Mouse (Mus musculus): ENCODE data around the gene Pip4p1. TPM values are rescaled to one million over a fixed set of nuclear protein-coding genes. Genes with fewer than 3 reads are reported as not detected.
"Not testable (repeated sequence)": the region's sequence is repeated elsewhere in the genome, so short reads cannot be mapped to it uniquely, and the experiment has no call there.

Gene Pip4p1
- polyA plus RNA-seq, 1 experiment from 2014 or later: 38.3 TPM

GRCm38 (mm10) chr14:50970822-50971221, 40.2 kb upstream of the Pip4p1 start:
- no peak overlapping the region for H3K27ac ChIP-seq (replicated peaks)
- WGBS: 60% methylated on average over 1 of the region's 1 CpGs
- H3K4me1 ChIP-seq (replicated peaks; ENCODE audit: control insufficient read depth, insufficient read depth): no peaks in the 10 kb centered on the region
- no peaks in the 10 kb centered on the region for H3K27me3 ChIP-seq (ENCODE audit: control insufficient read depth, insufficient read depth, low read length)
- H3K4me2 ChIP-seq (replicated peaks; ENCODE audit: low read depth): no peak overlapping the region
- no peak for ATAC-seq (ENCODE audit: low FRiP score, low TSS enrichment)
- no peaks in the 10 kb centered on the region for H3K36me3 ChIP-seq (ENCODE audit: control insufficient read depth, insufficient read depth, low read length)
- DNase-seq (ENCODE audit: low spot score): no peak
- H3K9ac ChIP-seq (ENCODE audit: low read length): no peak overlapping the region
- H3K4me3 ChIP-seq (ENCODE audit: low read depth, low read length): no peak overlapping the region
- no peak for TF ChIP-seq CTCF (IDR thresholded peaks at IDR 0.05; ENCODE audit: low read depth)
- TF ChIP-seq EP300 (optimal IDR thresholded peaks at IDR 0.05): no peak
- no peaks in the 10 kb centered on the region for H3K9me3 ChIP-seq (ENCODE audit: control insufficient read depth, low read length)

DNA sequence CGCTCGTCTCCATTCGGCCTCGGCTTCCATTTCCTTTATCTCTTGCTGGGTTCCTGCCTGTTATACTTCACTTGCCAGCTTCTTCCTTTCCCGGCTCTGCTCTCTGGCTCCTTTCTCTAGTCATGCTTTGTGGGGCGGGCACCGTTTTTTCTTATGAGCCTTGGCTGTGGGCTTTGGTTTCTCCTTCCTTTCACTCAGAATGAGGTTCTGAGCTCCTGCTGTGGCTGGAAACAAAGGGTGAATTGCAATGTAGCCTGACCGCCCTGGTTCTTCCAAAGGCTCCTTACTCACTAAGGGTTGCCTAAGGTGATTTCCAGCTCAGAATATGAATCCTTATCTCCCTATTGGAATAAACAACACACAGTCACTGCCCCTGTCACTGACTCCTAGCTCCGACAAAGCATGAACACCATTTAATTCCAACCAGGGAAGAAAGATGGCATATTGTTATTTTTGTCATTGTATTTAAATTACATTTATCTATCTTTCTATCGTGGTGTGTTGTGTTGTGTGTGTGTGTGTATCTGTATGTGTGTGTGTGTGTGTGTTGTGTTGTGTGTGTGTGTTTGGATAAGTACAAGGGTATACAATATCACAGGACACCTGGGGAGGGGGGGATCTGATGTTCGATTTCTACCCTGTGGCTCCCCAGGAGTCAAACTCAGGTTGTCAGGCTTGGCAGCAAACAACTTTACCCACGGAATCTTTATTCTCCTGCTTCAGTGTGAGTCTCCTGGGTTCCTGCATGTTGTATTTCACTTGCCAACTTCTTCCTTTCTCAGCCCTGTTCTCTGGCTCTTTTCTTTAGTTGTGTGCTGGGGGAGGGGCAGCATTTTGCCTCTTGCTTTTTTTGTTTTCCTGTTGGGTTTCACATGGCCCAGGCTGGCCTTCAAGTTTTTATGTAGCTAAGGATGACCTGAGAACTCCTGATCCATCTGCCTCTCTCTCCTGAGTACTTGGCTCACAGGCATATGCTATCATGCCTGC, 39.2 kb upstream of the Pip4p1 start:
- DNase-seq (ENCODE audit: low spot score): no peak
- Histone ChIP-seq H3K9me3 (ENCODE audit: control insufficient read depth, low read length) (no peaks in the 10 kb centered on the region), H3K4me2 (replicated peaks; ENCODE audit: low read depth) (no peak overlapping the region), H3K4me1 (replicated peaks; ENCODE audit: control insufficient read depth, insufficient read depth) (no peaks in the 10 kb centered on the region), H3K9ac (ENCODE audit: low read length) (no peak overlapping the region), H3K36me3 (ENCODE audit: control insufficient read depth, insufficient read depth, low read length) (no peaks in the 10 kb centered on the region), H3K4me3 (ENCODE audit: low read depth, low read length) (no peak overlapping the region), H3K27me3 (ENCODE audit: control insufficient read depth, insufficient read depth, low read length) (no peaks in the 10 kb centered on the region), H3K27ac (replicated peaks) (no peak overlapping the region)
- ATAC-seq (ENCODE audit: low FRiP score, low TSS enrichment): no peak
- TF ChIP-seq EP300 (optimal IDR thresholded peaks at IDR 0.05) (no peak), CTCF (IDR thresholded peaks at IDR 0.05; ENCODE audit: low read depth) (no peak)
- WGBS: 40% methylated on average over 12 of the region's 12 CpGs

DNA sequence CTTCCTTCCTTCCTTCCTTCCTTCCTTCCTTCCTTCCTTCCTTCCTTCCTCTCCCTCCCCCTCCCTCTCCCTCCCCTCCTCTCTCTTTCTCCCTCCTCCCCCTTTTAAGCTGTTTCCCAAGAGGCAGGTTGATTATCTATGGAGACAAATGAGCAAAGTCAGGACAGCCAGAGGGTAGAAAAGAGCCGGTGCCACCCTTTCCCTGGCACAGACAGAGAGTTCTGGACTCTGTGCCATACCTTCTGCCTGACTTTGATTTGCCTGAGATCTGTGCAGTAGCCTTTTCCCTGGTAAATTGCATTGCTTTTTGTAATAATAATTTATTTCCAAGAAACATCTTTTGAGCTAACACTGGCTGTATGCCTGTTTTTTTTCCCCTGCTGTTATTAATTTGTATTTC, 38.4 kb upstream of the Pip4p1 start:
- no peaks in the 10 kb centered on the region for H3K27me3 ChIP-seq (ENCODE audit: control insufficient read depth, insufficient read depth, low read length)
- no peak overlapping the region for H3K4me2 ChIP-seq (replicated peaks; ENCODE audit: low read depth)
- 18% methylated on average over 1 of the region's 1 CpGs for WGBS
- no peak overlapping the region for H3K27ac ChIP-seq (replicated peaks)
- no peak overlapping the region for H3K4me3 ChIP-seq (ENCODE audit: low read depth, low read length)
- H3K36me3 ChIP-seq (ENCODE audit: control insufficient read depth, insufficient read depth, low read length): no peaks in the 10 kb centered on the region
- DNase-seq (ENCODE audit: low spot score) (no peak), ATAC-seq (ENCODE audit: low FRiP score, low TSS enrichment) (no peak)
- no peaks in the 10 kb centered on the region for H3K4me1 ChIP-seq (replicated peaks; ENCODE audit: control insufficient read depth, insufficient read depth)
- no peak for TF ChIP-seq EP300 (optimal IDR thresholded peaks at IDR 0.05)
- no peak for TF ChIP-seq CTCF (IDR thresholded peaks at IDR 0.05; ENCODE audit: low read depth)
- H3K9me3 ChIP-seq (ENCODE audit: control insufficient read depth, low read length): no peaks in the 10 kb centered on the region
- H3K9ac ChIP-seq (ENCODE audit: low read length): no peak overlapping the region

DNA sequence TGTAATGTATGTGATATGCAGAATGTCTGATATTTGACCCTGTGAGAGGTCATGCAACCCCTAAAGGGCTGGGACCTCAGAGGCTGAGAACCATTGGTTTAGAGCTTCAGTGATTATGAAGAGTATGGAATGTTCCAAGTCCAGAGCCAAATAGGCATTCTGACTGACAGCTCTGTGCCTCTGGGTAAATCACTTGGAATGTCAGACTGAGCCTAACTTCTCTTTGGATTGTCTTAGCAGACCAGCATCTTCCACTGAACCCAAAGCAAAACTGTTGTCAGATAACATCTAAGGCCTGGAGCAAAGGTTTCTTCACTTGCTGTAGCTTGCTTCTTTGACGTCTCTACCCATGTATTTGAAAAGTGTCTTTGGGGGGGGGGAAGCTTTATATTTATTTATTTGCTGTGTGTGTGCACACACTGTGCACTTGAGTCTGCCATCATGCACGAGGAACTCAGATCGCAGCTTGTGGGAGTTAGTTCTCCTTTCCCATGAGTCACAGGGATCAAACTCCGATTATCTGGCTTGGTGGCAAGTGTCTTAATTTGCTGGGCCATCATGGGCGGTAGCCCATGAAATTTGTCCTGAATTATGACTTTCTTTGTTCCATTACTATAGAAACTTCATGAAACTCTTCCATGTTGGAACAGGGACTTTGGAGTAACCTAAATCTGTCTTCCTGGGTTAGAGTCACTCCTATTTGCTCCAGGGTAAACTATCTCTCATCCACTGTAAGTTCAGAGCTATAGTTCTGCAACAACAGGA, 37.7 kb upstream of the Pip4p1 start:
- TF ChIP-seq EP300 (optimal IDR thresholded peaks at IDR 0.05) (no peak), CTCF (IDR thresholded peaks at IDR 0.05; ENCODE audit: low read depth) (no peak)
- Histone ChIP-seq H3K4me2 (replicated peaks; ENCODE audit: low read depth) (no peak overlapping the region), H3K9me3 (ENCODE audit: control insufficient read depth, low read length) (no peaks in the 10 kb centered on the region), H3K9ac (ENCODE audit: low read length) (no peak overlapping the region), H3K27me3 (ENCODE audit: control insufficient read depth, insufficient read depth, low read length) (no peaks in the 10 kb centered on the region), H3K36me3 (ENCODE audit: control insufficient read depth, insufficient read depth, low read length) (no peaks in the 10 kb centered on the region), H3K4me1 (replicated peaks; ENCODE audit: control insufficient read depth, insufficient read depth) (no peaks in the 10 kb centered on the region), H3K4me3 (ENCODE audit: low read depth, low read length) (no peak overlapping the region), H3K27ac (replicated peaks) (no peak overlapping the region)
- WGBS: 86% methylated on average over 5 of the region's 5 CpGs
- ATAC-seq (ENCODE audit: low FRiP score, low TSS enrichment) (no peak), DNase-seq (ENCODE audit: low spot score) (no peak)

- H3K27me3 ChIP-seq (ENCODE audit: control insufficient read depth, insufficient read depth, low read length); H3K4me1 ChIP-seq (replicated peaks; ENCODE audit: control insufficient read depth, insufficient read depth); ATAC-seq (ENCODE audit: low FRiP score, low TSS enrichment); H3K27ac ChIP-seq (replicated peaks); H3K4me2 ChIP-seq (replicated peaks; ENCODE audit: low read depth); DNase-seq (ENCODE audit: low spot score); H3K4me3 ChIP-seq (ENCODE audit: low read depth, low read length); H3K9me3 ChIP-seq (ENCODE audit: control insufficient read depth, low read length); H3K36me3 ChIP-seq (ENCODE audit: control insufficient read depth, insufficient read depth, low read length); H3K9ac ChIP-seq (ENCODE audit: low read length): not testable (repeated sequence)
- 80% methylated on average over 5 of the region's 5 CpGs for WGBS
These were observed 27.8 kb upstream of the Pip4p1 start for GRCm38 (mm10) chr14:50958289-50958995.

GRCm38 (mm10) chr14:50957146-50957545, 26.5 kb upstream of the Pip4p1 start:
- not testable (repeated sequence) for ATAC-seq (ENCODE audit: low FRiP score, low TSS enrichment); H3K9me3 ChIP-seq (ENCODE audit: control insufficient read depth, low read length); H3K36me3 ChIP-seq (ENCODE audit: control insufficient read depth, insufficient read depth, low read length); H3K9ac ChIP-seq (ENCODE audit: low read length); H3K4me1 ChIP-seq (replicated peaks; ENCODE audit: control insufficient read depth, insufficient read depth); DNase-seq (ENCODE audit: low spot score); H3K4me3 ChIP-seq (ENCODE audit: low read depth, low read length); H3K27me3 ChIP-seq (ENCODE audit: control insufficient read depth, insufficient read depth, low read length); H3K27ac ChIP-seq (replicated peaks); H3K4me2 ChIP-seq (replicated peaks; ENCODE audit: low read depth)
- WGBS: 55% methylated on average over 3 of the region's 3 CpGs

- 77% methylated on average over 6 of the region's 6 CpGs for WGBS
- H3K27ac ChIP-seq (replicated peaks); H3K9ac ChIP-seq (ENCODE audit: low read length); H3K4me1 ChIP-seq (replicated peaks; ENCODE audit: control insufficient read depth, insufficient read depth); H3K27me3 ChIP-seq (ENCODE audit: control insufficient read depth, insufficient read depth, low read length); H3K4me2 ChIP-seq (replicated peaks; ENCODE audit: low read depth); ATAC-seq (ENCODE audit: low FRiP score, low TSS enrichment); H3K4me3 ChIP-seq (ENCODE audit: low read depth, low read length); H3K9me3 ChIP-seq (ENCODE audit: control insufficient read depth, low read length); H3K36me3 ChIP-seq (ENCODE audit: control insufficient read depth, insufficient read depth, low read length); DNase-seq (ENCODE audit: low spot score): not testable (repeated sequence)
These were observed 26.1 kb upstream of the Pip4p1 start for GRCm38 (mm10) chr14:50956724-50957123.
